Mouse (Mus musculus): ENCODE data around the gene Sspo.

GRCm38 (mm10) chr6:48510426-48510825 lies 62.4 kb downstream of the Sspo start:
- no peak for TF ChIP-seq CTCF (IDR thresholded peaks at IDR 0.05; ENCODE audit: borderline replicate concordance, insufficient read depth, low read length)
- TF ChIP-seq POLR2A (IDR thresholded peaks at IDR 0.05; ENCODE audit: low read depth, low read length): no peak

Data from embryonic fibroblast, embryonic 13.5 days (primary cell).